Mouse (Mus musculus): Measurements from ENCODE around the gene Hipk1. TPM values are rescaled to one million over a fixed set of nuclear protein-coding genes. Genes with fewer than 3 reads are reported as not detected.

Hipk1 gene
- polyA plus RNA-seq, 1 experiment, result 55.2 TPM

GRCm38 (mm10) chr3:103737778-103738571, 53.4 kb downstream of the Hipk1 start, which contains the start of gene Olfml3:
Gene Olfml3 (minus strand): TSS chr3:103738001.
- H3K36me3 ChIP-seq (ENCODE audit: control insufficient read depth, insufficient read depth, low read length), result peaks cover 9% of the 10 kb centered on the region
- 2% methylated on average over 18 of the region's 18 CpGs for WGBS
- H3K27me3 ChIP-seq (ENCODE audit: control insufficient read depth, insufficient read depth, low read length), result no peaks in the 10 kb centered on the region
- TF ChIP-seq POLR2A (IDR thresholded peaks at IDR 0.05; ENCODE audit: low read depth, low read length), result peak; percentile 45; the same call in 1 of the 2 replicates
- TF ChIP-seq CTCF (IDR thresholded peaks at IDR 0.05; ENCODE audit: extremely low read depth, insufficient read length, insufficient replicate concordance, low read depth, low read length), result peak; percentile 68; the same call in 1 of the 2 replicates
- peak within 1 kb of the TSS; percentile 70 for H3K27ac ChIP-seq (ENCODE audit: insufficient read depth, low read depth, low read length)
- 0 out of 2 replicates have a peak, but pooled peaks cover 3% of the 10 kb centered on the region for H3K4me1 ChIP-seq (ENCODE audit: control insufficient read depth, insufficient read depth, insufficient read length, low read length)
- H3K4me3 ChIP-seq (ENCODE audit: low read depth, low read length), result peak within 1 kb of the TSS; percentile 50

- no peaks in the 10 kb centered on the region for H3K27me3 ChIP-seq (ENCODE audit: control insufficient read depth, insufficient read depth, low read length)
- TF ChIP-seq POLR2A (IDR thresholded peaks at IDR 0.05; ENCODE audit: low read depth, low read length), result no peak
- no peak for TF ChIP-seq CTCF (IDR thresholded peaks at IDR 0.05; ENCODE audit: extremely low read depth, insufficient read length, insufficient replicate concordance, low read depth, low read length)
- H3K4me3 ChIP-seq (ENCODE audit: low read depth, low read length), result peak overlapping the region; percentile 50
- 43% methylated on average over 16 of the region's 16 CpGs for WGBS
- H3K36me3 ChIP-seq (ENCODE audit: control insufficient read depth, insufficient read depth, low read length), result peaks cover 8% of the 10 kb centered on the region; the same call in 1 of the 2 replicates
- peak overlapping the region; percentile 70 for H3K27ac ChIP-seq (ENCODE audit: insufficient read depth, low read depth, low read length)
- 0 out of 2 replicates have a peak, but pooled peaks cover 3% of the 10 kb centered on the region for H3K4me1 ChIP-seq (ENCODE audit: control insufficient read depth, insufficient read depth, insufficient read length, low read length)
These were observed 54.2 kb downstream of the Hipk1 start for GRCm38 (mm10) chr3:103737061-103737754.

- TF ChIP-seq CTCF (IDR thresholded peaks at IDR 0.05; ENCODE audit: extremely low read depth, insufficient read length, insufficient replicate concordance, low read depth, low read length) (no peak), POLR2A (IDR thresholded peaks at IDR 0.05; ENCODE audit: low read depth, low read length) (no peak)
- WGBS, result 86% methylated on average over 28 of the region's 28 CpGs
- Histone ChIP-seq H3K27ac (ENCODE audit: insufficient read depth, low read depth, low read length) (0 out of 2 replicates have a peak overlapping the region, but pooled peaks have one; percentile 70), H3K36me3 (ENCODE audit: control insufficient read depth, insufficient read depth, low read length) (no peaks in the 10 kb centered on the region; the same call in 1 of the 2 replicates), H3K27me3 (ENCODE audit: control insufficient read depth, insufficient read depth, low read length) (no peaks in the 10 kb centered on the region), H3K4me1 (ENCODE audit: control insufficient read depth, insufficient read depth, insufficient read length, low read length) (0 out of 2 replicates have a peak, but pooled peaks cover 3% of the 10 kb centered on the region), H3K4me3 (ENCODE audit: low read depth, low read length) (peak overlapping the region; percentile 14)
These were observed 55.4 kb downstream of the Hipk1 start for GRCm38 (mm10) chr3:103735776-103736600.

GRCm38 (mm10) chr3:103734696-103735519, 56.5 kb downstream of the Hipk1 start:
- 0 out of 2 replicates have a peak overlapping the region, but pooled peaks have one; percentile 4 for H3K27ac ChIP-seq (ENCODE audit: insufficient read depth, low read depth, low read length)
- H3K27me3 ChIP-seq (ENCODE audit: control insufficient read depth, insufficient read depth, low read length), result no peaks in the 10 kb centered on the region
- TF ChIP-seq CTCF (IDR thresholded peaks at IDR 0.05; ENCODE audit: extremely low read depth, insufficient read length, insufficient replicate concordance, low read depth, low read length) (no peak), POLR2A (IDR thresholded peaks at IDR 0.05; ENCODE audit: low read depth, low read length) (no peak)
- H3K4me1 ChIP-seq (ENCODE audit: control insufficient read depth, insufficient read depth, insufficient read length, low read length), result 0 out of 2 replicates have a peak, but pooled peaks cover 3% of the 10 kb centered on the region
- H3K4me3 ChIP-seq (ENCODE audit: low read depth, low read length), result no peak overlapping the region
- no peaks in the 10 kb centered on the region; the same call in 1 of the 2 replicates for H3K36me3 ChIP-seq (ENCODE audit: control insufficient read depth, insufficient read depth, low read length)
- 31% methylated on average over 11 of the region's 11 CpGs for WGBS

GRCm38 (mm10) chr3:103733799-103734695, 57.3 kb downstream of the Hipk1 start:
- Histone ChIP-seq H3K36me3 (ENCODE audit: control insufficient read depth, insufficient read depth, low read length) (no peaks in the 10 kb centered on the region; the same call in 1 of the 2 replicates), H3K4me1 (ENCODE audit: control insufficient read depth, insufficient read depth, insufficient read length, low read length) (0 out of 2 replicates have a peak, but pooled peaks cover 3% of the 10 kb centered on the region), H3K4me3 (ENCODE audit: low read depth, low read length) (no peak overlapping the region), H3K27ac (ENCODE audit: insufficient read depth, low read depth, low read length) (no peak overlapping the region), H3K27me3 (ENCODE audit: control insufficient read depth, insufficient read depth, low read length) (no peaks in the 10 kb centered on the region)
- TF ChIP-seq POLR2A (IDR thresholded peaks at IDR 0.05; ENCODE audit: low read depth, low read length) (no peak), CTCF (IDR thresholded peaks at IDR 0.05; ENCODE audit: extremely low read depth, insufficient read length, insufficient replicate concordance, low read depth, low read length) (no peak)
- 66% methylated on average over 19 of the region's 19 CpGs for WGBS
